Mouse (Mus musculus): ENCODE measurements around the gene Cdk4.
A peak's percentile ranks its signal among the peaks of the same experiment; 100 is the strongest.

Gene Cdk4

DNA sequence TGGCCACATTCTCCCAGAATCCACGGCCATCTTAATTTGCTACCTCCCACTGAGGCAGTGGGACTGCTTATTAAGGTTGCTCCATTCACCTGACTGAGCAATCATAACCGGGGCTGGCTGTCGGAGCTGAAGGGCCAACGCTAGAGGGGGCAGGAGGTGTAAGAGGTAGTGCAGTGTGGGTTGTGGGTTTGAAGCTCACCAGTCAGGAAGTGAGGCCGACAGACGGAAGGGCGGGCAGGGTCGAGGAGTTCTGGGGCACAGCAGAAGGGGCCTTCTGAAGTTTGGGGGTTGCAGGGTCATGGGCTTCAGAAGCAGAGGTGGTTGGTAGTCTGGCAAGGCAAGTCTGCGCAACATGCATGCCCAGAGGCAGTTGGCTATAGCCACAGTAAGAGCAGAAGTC lies 11.7 kb downstream of the Cdk4 start, which contains the start of gene Agap2:
TSS of gene Agap2 (plus strand) at position 205 of the 400 bp plus-strand sequence.
- DNase-seq (ENCODE audit: low spot score in 2 of 2) = no peak

- DNase-seq (ENCODE audit: low spot score in 2 of 2) = no peak
These were observed 12.3 kb downstream of the Cdk4 start for GRCm38 (mm10) chr10:127075651-127076050.

DNA sequence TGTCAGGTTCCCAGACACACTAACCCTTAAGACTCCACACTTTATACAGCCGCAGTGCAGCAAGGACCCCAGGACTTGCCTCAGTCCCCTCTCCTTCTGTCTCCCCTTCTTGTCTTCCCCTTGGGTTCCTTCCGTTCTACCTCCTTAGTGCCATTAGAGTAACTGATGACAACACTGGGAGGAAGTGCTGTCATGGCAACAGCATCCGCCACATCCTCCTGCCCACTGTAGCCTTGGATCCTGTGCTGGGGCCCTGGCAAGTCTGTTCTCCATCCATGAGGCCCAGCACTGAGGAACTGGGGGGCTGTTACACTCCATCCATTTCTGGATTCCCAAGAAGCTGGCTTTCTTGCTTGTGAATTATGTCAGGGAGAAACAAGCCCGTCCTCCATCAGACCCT lies 12.7 kb downstream of the Cdk4 start:
- DNase-seq (ENCODE audit: low spot score in 2 of 2) = no peak

- DNase-seq (ENCODE audit: low spot score in 2 of 2) = no peak
These were observed 14.2 kb downstream of the Cdk4 start for GRCm38 (mm10) chr10:127077515-127077914.

DNA sequence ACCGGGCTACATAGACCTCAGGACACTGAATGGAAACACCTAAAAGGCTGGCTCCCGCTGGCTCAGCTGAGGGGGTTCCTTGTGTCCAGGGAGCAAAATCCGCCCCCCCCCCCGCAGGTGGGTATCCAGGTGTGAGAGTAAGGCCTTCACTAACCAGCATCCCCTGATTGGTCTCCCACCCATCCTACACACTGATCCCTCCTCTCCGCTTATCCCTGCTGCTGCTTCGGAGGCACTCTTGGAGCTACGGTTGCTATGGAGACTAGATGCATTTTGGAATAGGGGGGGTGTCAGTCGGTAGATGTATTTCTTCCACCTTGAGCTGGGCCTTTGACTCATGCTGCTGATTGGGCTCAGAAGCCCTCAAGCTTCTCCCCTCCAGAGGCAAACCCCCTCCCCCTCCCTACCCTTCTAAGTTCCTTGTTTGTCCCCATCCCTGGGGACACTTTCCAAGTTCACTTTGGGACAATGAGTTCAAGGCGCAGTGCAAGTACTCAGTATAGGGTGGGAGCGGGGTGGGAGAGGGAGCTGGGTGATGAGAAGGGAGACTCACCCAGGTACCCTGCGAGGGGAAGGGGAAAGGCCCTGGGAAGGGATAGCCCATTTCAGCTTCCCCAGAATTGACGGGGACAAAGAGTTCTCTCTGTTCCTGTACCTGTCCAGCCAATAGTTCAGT lies 14.8 kb downstream of the Cdk4 start:
- peak in 1 of 2 experiments; percentile 78 for DNase-seq (ENCODE audit: low spot score in 2 of 2)

DNA sequence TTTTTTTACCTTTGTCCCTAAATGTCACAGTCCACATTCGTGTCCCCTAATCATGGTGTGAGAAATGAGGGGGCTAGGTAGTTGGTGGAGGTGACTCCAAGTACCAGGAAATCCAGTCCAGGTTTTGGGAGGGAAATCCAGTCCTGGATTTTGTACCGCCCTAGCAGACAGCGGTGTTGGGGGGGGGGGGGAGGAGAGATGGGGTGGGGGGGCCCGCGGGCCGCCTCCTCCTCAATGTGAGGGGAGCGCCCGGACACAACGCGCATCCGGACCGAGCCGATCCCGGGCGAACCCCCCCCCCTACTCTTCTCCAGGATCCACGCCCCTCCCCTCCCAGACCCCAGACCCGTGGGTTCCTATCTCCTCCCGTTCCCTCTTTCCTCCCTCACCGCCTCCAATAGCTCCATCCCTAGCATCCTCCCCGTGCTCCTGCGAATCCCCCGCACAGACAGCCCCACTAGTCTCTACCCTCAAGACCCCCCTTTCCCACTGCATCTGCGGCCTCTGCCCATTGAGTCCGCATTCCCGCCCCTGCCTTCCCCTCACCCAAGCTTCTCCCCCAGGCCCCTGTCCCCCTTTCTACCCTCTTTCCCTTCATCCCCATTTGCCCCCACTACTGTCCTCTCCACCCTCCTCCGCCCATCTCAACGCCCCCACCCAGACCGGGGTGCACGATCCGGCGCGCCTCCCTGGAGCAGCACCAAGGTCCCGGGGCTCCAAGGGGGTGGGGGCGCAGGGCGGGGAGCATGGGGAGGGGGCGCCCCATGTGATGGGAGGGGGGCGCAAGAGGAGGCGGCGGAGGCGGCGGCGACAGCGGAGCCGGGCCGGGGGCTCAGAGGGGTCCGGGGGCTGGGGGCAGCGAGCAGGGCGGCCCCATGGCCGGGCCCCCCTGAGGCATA lies 15.6 kb downstream of the Cdk4 start:
- peak in 1 of 2 experiments; percentile 61 for DNase-seq (ENCODE audit: low spot score in 2 of 2)

GRCm38 (mm10) chr10:127079665-127080391 lies 16.5 kb downstream of the Cdk4 start:
- DNase-seq (ENCODE audit: low spot score in 2 of 2) = peak in 1 of 2 experiments; percentile 59

DNA sequence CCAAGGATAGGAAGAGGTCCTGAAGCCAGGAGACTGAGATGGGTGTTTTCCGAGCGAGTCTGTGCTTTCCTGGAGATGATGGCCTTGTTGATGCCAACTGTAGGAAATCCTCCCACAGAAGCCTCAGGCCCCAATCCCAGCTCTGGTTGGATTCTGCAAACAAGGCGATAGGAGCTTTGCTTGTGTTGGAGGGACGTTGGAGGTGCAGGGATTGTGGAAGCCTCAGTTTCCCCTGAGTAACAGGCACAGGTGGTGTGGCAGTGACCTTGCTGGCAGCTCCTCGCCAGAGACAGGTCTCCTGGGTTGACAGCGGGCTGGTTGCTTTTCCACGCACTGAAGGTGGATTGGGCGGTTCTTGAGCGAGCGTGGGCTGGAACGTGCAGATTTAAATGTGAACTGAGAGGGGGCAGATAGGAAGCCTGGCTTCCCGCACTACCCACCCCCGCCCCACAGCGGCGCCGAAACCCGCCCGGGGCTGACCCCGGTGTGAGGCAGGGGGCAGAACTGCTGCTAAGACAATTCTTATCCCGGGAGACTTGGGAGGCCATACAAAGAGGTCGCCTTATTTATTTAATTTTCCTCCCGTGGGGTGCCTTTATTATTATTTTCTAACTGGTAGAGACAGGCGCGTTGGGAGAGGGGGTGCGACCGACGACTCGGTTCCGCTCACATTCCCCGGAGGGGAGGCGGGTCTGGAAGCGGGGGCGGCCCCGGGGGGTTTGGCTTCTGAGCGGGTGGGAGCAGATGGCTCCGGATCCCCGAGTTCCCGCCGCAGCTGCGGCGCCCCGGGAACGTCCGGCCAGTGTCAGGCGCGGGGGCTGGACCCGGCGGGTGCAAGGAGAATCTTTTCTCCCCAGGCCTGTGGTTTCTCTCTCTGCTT lies 17.8 kb downstream of the Cdk4 start:
- no peak for DNase-seq (ENCODE audit: low spot score in 2 of 2)

DNA sequence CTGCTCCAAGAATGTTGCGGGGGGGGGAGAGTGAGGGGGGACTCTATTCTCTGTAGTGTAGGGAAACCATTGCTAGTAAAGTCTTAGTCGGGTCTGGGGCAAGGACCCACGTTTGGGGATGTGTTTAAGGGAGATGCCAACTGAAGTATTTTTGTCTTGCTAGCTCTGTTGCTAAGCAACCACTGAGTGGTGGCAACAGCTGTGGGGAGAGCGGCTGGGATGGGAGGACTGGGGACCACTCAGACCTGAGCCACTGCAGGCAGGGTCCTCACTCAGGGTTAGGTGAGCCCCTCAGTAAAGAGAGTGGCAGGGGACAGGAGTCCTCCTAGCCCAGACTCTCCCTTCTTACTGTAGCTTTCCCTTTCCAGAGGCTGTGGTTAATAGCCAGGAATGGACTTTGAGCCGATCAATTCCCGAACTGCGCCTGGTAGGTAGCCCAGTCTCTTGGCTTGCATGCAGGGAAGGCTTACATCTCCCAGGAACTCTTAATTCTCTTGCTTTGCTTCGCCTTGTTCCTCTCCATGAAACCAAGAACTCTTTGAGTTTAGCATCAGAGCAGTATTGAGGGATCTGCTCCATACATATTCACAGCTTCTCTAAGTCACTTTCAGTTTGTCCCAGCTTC lies 18.8 kb downstream of the Cdk4 start:
- DNase-seq (ENCODE audit: low spot score in 2 of 2) = no peak

DNA sequence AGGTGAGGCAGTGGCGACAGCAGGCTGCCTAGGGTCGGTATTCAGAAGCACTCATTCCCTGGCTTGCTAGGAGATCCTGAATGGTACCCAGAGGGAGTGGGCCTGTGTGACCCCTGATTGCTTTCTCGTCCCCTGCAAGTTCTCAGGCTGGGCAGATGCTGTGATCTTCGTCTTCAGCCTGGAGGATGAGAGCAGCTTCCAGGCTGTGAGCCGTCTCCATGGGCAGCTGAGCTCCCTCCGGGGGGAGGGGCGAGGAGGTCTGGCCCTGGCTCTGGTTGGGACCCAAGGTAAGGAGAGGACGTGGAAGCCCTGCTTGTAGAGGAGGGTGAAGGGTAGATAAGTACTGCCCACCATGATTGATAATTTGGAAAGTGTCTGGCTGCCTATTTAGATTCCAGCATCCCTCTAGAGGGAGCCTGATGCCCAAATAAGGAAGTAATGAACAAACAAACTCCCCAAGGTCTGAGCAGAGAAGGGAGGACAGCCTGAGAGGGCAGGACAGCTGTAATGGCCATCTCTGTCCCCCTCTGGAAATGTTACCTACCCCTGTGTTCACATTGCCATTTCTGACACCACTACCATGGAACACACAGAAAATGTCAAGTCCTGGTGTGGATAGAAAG lies 20.1 kb downstream of the Cdk4 start:
- DNase-seq (ENCODE audit: low spot score in 2 of 2) = no peak

DNA sequence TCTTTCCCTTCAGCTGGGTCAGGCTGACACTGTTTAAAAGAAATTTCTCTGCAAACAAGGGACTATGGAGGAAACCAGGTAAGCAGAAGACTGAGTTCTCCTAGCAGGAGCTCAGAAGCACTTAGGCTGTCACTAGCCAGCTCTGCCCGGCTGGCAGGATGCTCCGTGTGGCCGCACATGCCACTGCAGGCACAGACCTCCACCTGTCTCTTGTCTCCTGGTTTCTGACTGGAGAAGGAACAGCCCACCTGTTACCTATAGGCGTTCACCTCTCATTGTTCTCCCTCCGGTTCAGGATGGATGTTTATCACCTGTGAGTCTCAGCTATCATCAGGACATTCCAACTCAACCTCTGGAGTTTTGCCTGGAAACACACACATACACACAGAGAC lies 20.6 kb downstream of the Cdk4 start:
- no peak for DNase-seq (ENCODE audit: low spot score in 2 of 2)

GRCm38 (mm10) chr10:127085052-127085451 lies 21.7 kb downstream of the Cdk4 start:
- DNase-seq (ENCODE audit: low spot score in 2 of 2) = no peak

GRCm38 (mm10) chr10:127085633-127086032 lies 22.3 kb downstream of the Cdk4 start:
- DNase-seq (ENCODE audit: low spot score in 2 of 2) = no peak

- no peak for DNase-seq (ENCODE audit: low spot score in 2 of 2)
These were observed 27.5 kb downstream of the Cdk4 start for GRCm38 (mm10) chr10:127090560-127091411.

DNA sequence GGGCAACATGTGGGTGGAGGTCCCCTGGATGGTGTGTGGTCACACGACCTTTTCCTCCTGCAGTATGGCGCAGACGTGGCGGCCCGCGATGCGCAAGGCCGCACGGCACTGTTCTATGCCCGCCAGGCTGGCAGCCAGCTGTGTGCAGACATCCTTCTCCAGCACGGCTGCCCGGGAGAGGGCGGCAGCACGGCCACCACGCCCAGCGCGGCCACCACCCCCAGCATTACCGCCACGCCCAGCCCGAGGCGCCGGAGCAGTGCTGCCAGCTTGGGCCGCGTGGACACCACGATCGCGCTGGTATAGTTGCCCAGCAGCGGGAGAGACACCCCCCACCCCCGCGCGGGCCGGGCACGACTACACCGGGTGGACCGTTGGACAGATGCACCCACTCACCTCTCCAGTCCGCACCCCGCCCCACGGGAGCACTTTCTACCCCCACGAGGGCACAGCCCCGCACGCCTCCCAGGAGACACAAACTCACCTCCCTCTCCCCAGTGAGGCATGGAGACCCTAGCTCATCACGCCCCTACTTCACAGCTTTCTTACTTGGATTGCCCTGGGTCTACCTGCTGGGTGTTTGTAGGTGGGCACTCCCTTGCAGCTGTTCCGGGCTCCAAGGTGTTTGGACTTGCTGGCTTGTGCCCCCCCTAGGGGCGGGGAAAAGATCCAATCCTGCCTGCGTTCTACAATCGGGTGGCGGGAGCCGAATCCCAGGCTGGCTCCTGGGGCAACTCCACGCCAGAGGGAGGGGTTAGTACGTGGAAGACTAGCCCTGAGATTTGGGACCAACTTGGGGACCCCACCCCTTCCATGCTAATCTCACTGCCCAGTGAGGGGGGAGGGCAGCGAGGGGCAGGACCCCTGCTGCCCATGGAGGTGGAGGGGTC lies 28.4 kb downstream of the Cdk4 start:
- DNase-seq (ENCODE audit: low spot score in 2 of 2) = no peak

GRCm38 (mm10) chr10:127092742-127093141 lies 29.4 kb downstream of the Cdk4 start:
- no peak for DNase-seq (ENCODE audit: low spot score in 2 of 2)

DNA sequence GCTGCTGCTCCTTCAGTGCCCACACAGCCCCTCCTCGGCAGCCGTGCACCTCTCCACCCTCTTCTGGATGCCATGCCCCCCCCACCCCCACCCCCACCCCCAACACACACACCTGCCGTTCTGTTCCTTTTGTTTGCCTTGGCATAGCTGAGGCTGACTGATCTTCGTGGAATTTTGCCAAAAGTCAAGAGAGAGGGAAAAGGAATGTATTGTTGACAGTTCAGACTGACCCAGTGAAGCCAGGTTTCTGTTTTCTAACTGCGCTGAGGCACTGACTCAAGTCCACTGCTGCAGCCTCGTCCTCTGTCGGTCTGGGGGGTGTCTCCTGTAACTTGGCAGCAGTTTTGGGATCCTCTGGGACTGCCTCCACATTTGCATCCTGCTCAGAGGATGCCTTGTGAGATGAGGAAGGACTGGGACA lies 31.1 kb downstream of the Cdk4 start:
- no peak for DNase-seq (ENCODE audit: low spot score in 2 of 2)

DNA sequence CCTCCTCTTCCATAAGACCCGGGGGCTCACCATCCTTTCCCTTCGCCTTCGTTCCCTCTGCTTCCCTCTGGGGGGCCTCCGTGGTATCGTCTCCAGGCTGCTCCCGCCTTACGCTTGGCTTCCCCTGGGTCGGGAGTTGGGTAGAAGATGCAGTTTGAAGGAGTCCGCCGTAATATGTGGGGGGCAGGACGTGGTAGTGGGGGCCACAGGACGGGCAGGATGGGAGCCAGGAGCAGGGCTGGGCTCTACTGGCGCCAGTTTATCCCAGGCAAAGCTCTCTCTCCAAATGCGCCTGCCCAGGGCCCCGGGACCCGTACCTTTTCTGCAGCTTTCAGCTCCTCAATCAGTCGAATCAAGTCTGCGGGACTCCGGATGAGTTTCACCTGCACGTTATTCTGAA lies 35.2 kb downstream of the Cdk4 start:
- DNase-seq (ENCODE audit: low spot score in 2 of 2) = no peak
